In genomic region chr11:96365441-96366091, GRCm38 (mm10) we compare ENCODE assay signal across 13 mouse cellular contexts. TPM values are rescaled to one million over a fixed set of nuclear protein-coding genes. Genes with fewer than 3 reads are reported as not detected.
DNase-seq lines count a peak whose midpoint lies in the region; ATAC-seq and TF ChIP-seq lines count a peak whose summit lies in the region.
"Had no signal": no experiment of that assay in that cellular context is flagged by ENCODE, and none has a peak within 500 bp of the region (broad histone marks: within the 10 kb centered on the region; RNA-seq: fewer than 3 reads in every experiment).

TSS of gene Hoxb1 (plus strand) at chr11:96365752.

- DNase-seq in heart, postnatal 36 days: no peak
- no peak for DNase-seq in testis, postnatal 14 days (ENCODE audit: low spot score)
- DNase-seq in limb, embryonic 11.5 days (ENCODE audit: low spot score): peak; percentile 39
- no peak for DNase-seq in thymus, adult 2 months
- DNase-seq in gastrocnemius, adult 18-20 months (ENCODE audit: low spot score): no peak
- no peak for DNase-seq in frontal cortex, postnatal 25 days (ENCODE audit: low spot score in 2 of 2)

- TF ChIP-seq CTCF in testis, adult 2 months (IDR thresholded peaks at IDR 0.05; ENCODE audit: control insufficient read depth, insufficient read depth, insufficient replicate concordance, low read depth, low read length): no peak
- no peak for TF ChIP-seq CTCF in thymus, adult 2 months (IDR thresholded peaks at IDR 0.05; ENCODE audit: borderline replicate concordance, control insufficient read depth, extremely low read depth, insufficient read depth, low read length, poor library complexity)

- peak within 1 kb of the TSS; percentile 42 for H3K4me2 ChIP-seq in heart, embryonic 13.5 days
- H3K4me2 ChIP-seq in limb, embryonic 11.5 days (ENCODE audit: low read depth, severe bottlenecking): peak within 1 kb of the TSS; percentile 14; the same call in 1 of the 2 replicates

- peak within 1 kb of the TSS; percentile 32 for H3K4me3 ChIP-seq in heart, embryonic 13.5 days
- H3K4me3 ChIP-seq in testis, adult 2 months (ENCODE audit: control insufficient read depth, low read depth, low read length): peak within 1 kb of the TSS; percentile 22; the same call in 1 of the 2 replicates
- no peak within 1 kb of the TSS for H3K4me3 ChIP-seq in limb, embryonic 11.5 days (ENCODE audit: low read depth, low read length)
- no peak within 1 kb of the TSS for H3K4me3 ChIP-seq in thymus, adult 2 months (ENCODE audit: control insufficient read depth, insufficient read depth, low read length)
- H3K4me3 ChIP-seq: erythroblast, embryonic 14.5 days had no signal

- H3K27ac ChIP-seq in heart, embryonic 13.5 days (replicated peaks): no peak within 1 kb of the TSS
- H3K27ac ChIP-seq in testis, adult 2 months (ENCODE audit: control insufficient read depth, insufficient read depth, low read depth, low read length): no peak within 1 kb of the TSS
- H3K27ac ChIP-seq in limb, embryonic 11.5 days (replicated peaks; ENCODE audit: low read depth, low read length): no peak within 1 kb of the TSS
- H3K27ac ChIP-seq in thymus, adult 2 months (ENCODE audit: control insufficient read depth, insufficient read depth, low read length): no peak within 1 kb of the TSS

- ATAC-seq in heart, embryonic 13.5 days (ENCODE audit: extremely low read depth, insufficient number of reproducible peaks, low FRiP score, low TSS enrichment): no peak
- no peak for ATAC-seq in limb, embryonic 11.5 days (ENCODE audit: insufficient number of reproducible peaks, low FRiP score, low TSS enrichment, low read depth)

- H3K27me3 ChIP-seq in heart, embryonic 13.5 days (replicated peaks): peaks cover 96% of the 10 kb centered on the region
- peaks cover 3% of the 10 kb centered on the region for H3K27me3 ChIP-seq in testis, adult 2 months (ENCODE audit: control insufficient read depth, insufficient read depth, low read length)
- H3K27me3 ChIP-seq in limb, embryonic 11.5 days (ENCODE audit: control insufficient read depth, insufficient read depth, low read length): peaks cover 67% of the 10 kb centered on the region
- peaks cover 20% of the 10 kb centered on the region for H3K27me3 ChIP-seq in thymus, adult 2 months (ENCODE audit: control insufficient read depth, insufficient read depth, low read length)

- peaks cover 5% of the 10 kb centered on the region for H3K4me1 ChIP-seq in heart, embryonic 13.5 days
- peaks cover 17% of the 10 kb centered on the region for H3K4me1 ChIP-seq in testis, adult 2 months (ENCODE audit: control insufficient read depth, insufficient read depth, low read length)
- H3K4me1 ChIP-seq in limb, embryonic 11.5 days (ENCODE audit: control insufficient read depth, insufficient read depth, low read length): peaks cover 9% of the 10 kb centered on the region
- H3K4me1 ChIP-seq in thymus, adult 2 months (replicated peaks; ENCODE audit: control insufficient read depth, insufficient read depth, low read length): no peaks in the 10 kb centered on the region

- intact Hi-C loops in heart, postnatal 36 days (cut with DNase I): loop anchor here (5.0 kb wide), 1 partner anchor 42 kb away; no protein-coding TSS in a partner anchor

- no peak within 1 kb of the TSS for H3K9ac ChIP-seq in heart, embryonic 13.5 days
- H3K9ac ChIP-seq in limb, embryonic 11.5 days (ENCODE audit: low read length): no peak within 1 kb of the TSS

- H3K9me3 ChIP-seq in heart, embryonic 13.5 days: no peaks in the 10 kb centered on the region
- H3K9me3 ChIP-seq in limb, embryonic 11.5 days (ENCODE audit: control insufficient read depth, low read length): no peaks in the 10 kb centered on the region

- no peak for TF ChIP-seq POLR2A in testis, adult 2 months (IDR thresholded peaks at IDR 0.05; ENCODE audit: control insufficient read depth, low read depth, low read length)
- no peak for TF ChIP-seq POLR2A in thymus, adult 2 months (IDR thresholded peaks at IDR 0.05; ENCODE audit: control insufficient read depth, extremely low read depth, insufficient read depth, low read length, poor library complexity)

- whole genome bisulfite sequencing in heart, embryonic 13.5 days: 7% methylated on average over 26 of the region's 26 CpGs
- WGBS in limb, embryonic 11.5 days: 2% methylated on average over 26 of the region's 26 CpGs
- 16% methylated on average over 26 of the region's 26 CpGs for WGBS in thymus, adult 2 months

- no peaks in the 10 kb centered on the region for H3K36me3 ChIP-seq in heart, embryonic 13.5 days
- H3K36me3 ChIP-seq in testis, adult 2 months (ENCODE audit: control insufficient read depth, insufficient read depth, low read length): no peaks in the 10 kb centered on the region
- H3K36me3 ChIP-seq in limb, embryonic 11.5 days (ENCODE audit: control insufficient read depth, insufficient read depth, low read length): no peaks in the 10 kb centered on the region
- no peaks in the 10 kb centered on the region for H3K36me3 ChIP-seq in thymus, adult 2 months (ENCODE audit: control insufficient read depth, insufficient read depth, low read length)

RNA-seq across cellular contexts. Expression of gene Hoxb1, which starts in this region (rescaled TPM):
- polyA plus RNA-seq in heart, embryonic 13.5 days (2015; fragmentation: Nextera tagmentation; extraction: Ambion mirVana): 0.17 and 0.18 TPM in 2 replicates
- total RNA-seq in heart, postnatal 36 days (2021): not detected
- polyA plus RNA-seq in testis, adult 2 months (2012; rRNA removed): not detected in 2 replicates
- 0.58 TPM in 1 of 2 replicates, not detected in the other for polyA plus RNA-seq in limb, embryonic 11.5 days (2014; fragmentation: Nextera tagmentation; extraction: Ambion mirVana)
- polyA plus RNA-seq in thymus, adult 2 months (2012; rRNA removed): not detected in 2 replicates
- total RNA-seq in gastrocnemius, adult 18-20 months (2021): not detected
- total RNA-seq: granulocyte monocyte progenitor cell, adult 5-6 weeks; layer of hippocampus, postnatal 14 days; megakaryocyte progenitor cell, adult 5-6 weeks had no signal
- polyA plus RNA-seq: C2C12; erythroblast, embryonic 14.5 days had no signal

Comparison
In these comparisons a context has a peak if more than half of its experiments do, and no peak if none do; other contexts are left out.
1. Peak in DNase-seq and H3K4me2 ChIP-seq in limb, embryonic 11.5 days; RNA of the gene not detected or under 1 TPM.
2. H3K4me3 ChIP-seq: peak in heart, embryonic 13.5 days (single experiment) and testis, adult 2 months (single experiment); none in limb, embryonic 11.5 days (single experiment) and thymus, adult 2 months (single experiment).